Mouse (Mus musculus): ENCODE results near the gene Gm49353.

- TF ChIP-seq CTCF (IDR thresholded peaks at IDR 0.05; ENCODE audit: insufficient read depth, low read depth, low read length) (no peak), POLR2A (IDR thresholded peaks at IDR 0.05; ENCODE audit: insufficient read depth, low read depth, low read length) (no peak)
Observed at GRCm38 (mm10) chr10:29208735-29209134, 10.0 kb downstream of the Gm49353 start.

All from olfactory bulb, adult 2 months (tissue).